Mouse (Mus musculus): Measurements from ENCODE around the gene B2m. TPM values are rescaled to one million over a fixed set of nuclear protein-coding genes. Genes with fewer than 3 reads are reported as not detected.
A peak's percentile ranks its signal among the peaks of the same experiment; 100 is the strongest.

Gene B2m
- total and polyA plus RNA-seq, 3 experiments: 108 to 1,161 (median 229) TPM

- TF ChIP-seq NELFE (IDR thresholded peaks at IDR 0.05; ENCODE audit: low read depth, low read length): peak; percentile 99
- TF ChIP-seq POLR2AphosphoS5 (IDR thresholded peaks at IDR 0.05; ENCODE audit: borderline replicate concordance, low read depth, low read length): no peak
- TF ChIP-seq TBP (IDR thresholded peaks at IDR 0.05; ENCODE audit: low read depth, low read length): peak; percentile 89
- TF ChIP-seq POLR2A (IDR thresholded peaks at IDR 0.05; ENCODE audit: control insufficient read depth in 1 of 2, insufficient read depth in 1 of 2, low read depth in 1 of 2, low read length in 2 of 2, poor library complexity in 1 of 2): peak; percentile 100
- no peak for TF ChIP-seq MAFK (IDR thresholded peaks at IDR 0.05; ENCODE audit: borderline replicate concordance, low read depth, low read length)
Observed at GRCm38 (mm10) chr2:122117961-122118958, 29.2 kb upstream of the B2m start, which contains the start of gene Spg11 (continued).

- no peaks in the 10 kb centered on the region for H3K27me3 ChIP-seq (ENCODE audit: control insufficient read depth in 1 of 2, insufficient read depth in 2 of 2, low read length in 2 of 2)
- peak; percentile 86 for DNase-seq (ENCODE audit: low read depth, low spot score)
- peaks cover 11 to 29% of the 10 kb centered on the region in 2 experiments; a peak in 3 of 4 replicates for H3K4me1 ChIP-seq (ENCODE audit: control insufficient read depth in 1 of 2, insufficient read depth in 2 of 2, low read length in 2 of 2)
- no peaks in the 10 kb centered on the region for H3K79me2 ChIP-seq (ENCODE audit: control insufficient read depth, insufficient read depth, low read length, poor library complexity)
- peak overlapping the region; percentile 43 for H3K27ac ChIP-seq (ENCODE audit: control insufficient read depth, low read depth, low read length)
- peak overlapping the region; percentile 8 to 16; a peak in 3 of 4 replicates for H3K4me3 ChIP-seq (ENCODE audit: control insufficient read depth in 1 of 2, insufficient read depth in 1 of 2, low read depth in 2 of 2, low read length in 2 of 2)
- peak overlapping the region; percentile 13 for H3K9ac ChIP-seq (ENCODE audit: control insufficient read depth, low read depth, low read length, poor library complexity, severe bottlenecking)
- no peaks in the 10 kb centered on the region for H3K9me3 ChIP-seq (replicated peaks; ENCODE audit: insufficient read depth, low read length)
- peaks cover 0 to 13% of the 10 kb centered on the region in 2 experiments; a peak in 2 of 4 replicates for H3K36me3 ChIP-seq (ENCODE audit: control insufficient read depth in 1 of 2, insufficient read depth in 2 of 2, low read length in 2 of 2)
- TF ChIP-seq EP300 (IDR thresholded peaks at IDR 0.05; ENCODE audit: low read depth in 1 of 2, low read length in 2 of 2): peak; percentile 81 to 91
- no peak for TF ChIP-seq NELFE (IDR thresholded peaks at IDR 0.05; ENCODE audit: low read depth, low read length)
- no peak for TF ChIP-seq CTCF (IDR thresholded peaks at IDR 0.05 in 2 of 3, conservative IDR thresholded peaks at IDR 0.05 in 1 of 3; ENCODE audit: control insufficient read depth in 1 of 3, insufficient read depth in 1 of 3, low read depth in 2 of 3, low read length in 3 of 3, poor library complexity in 1 of 3, severe bottlenecking in 1 of 3)
- no peak for TF ChIP-seq MEF2A (IDR thresholded peaks at IDR 0.05; ENCODE audit: extremely low read depth, insufficient replicate concordance, low read depth, low read length, poor library complexity, severe bottlenecking)
- TF ChIP-seq MAX (IDR thresholded peaks at IDR 0.05; ENCODE audit: low read length): 0 out of 2 replicates have a peak, but pooled peaks have one; percentile 19
- no peak for TF ChIP-seq USF2 (IDR thresholded peaks at IDR 0.05; ENCODE audit: borderline replicate concordance in 1 of 2, insufficient read depth in 1 of 2, low read depth in 1 of 2, low read length in 2 of 2)
- TF ChIP-seq ETS1 (IDR thresholded peaks at IDR 0.05; ENCODE audit: low read depth, low read length): peak; percentile 87
- TF ChIP-seq ZC3H11A (IDR thresholded peaks at IDR 0.05; ENCODE audit: low read depth, low read length): no peak
- peak; percentile 67; the same call in 1 of the 2 replicates for TF ChIP-seq TBP (IDR thresholded peaks at IDR 0.05; ENCODE audit: low read depth, low read length)
- TF ChIP-seq HCFC1 (IDR thresholded peaks at IDR 0.05; ENCODE audit: low read depth, low read length): no peak
- peak; percentile 86 for TF ChIP-seq RCOR1 (IDR thresholded peaks at IDR 0.05; ENCODE audit: low read depth, low read length)
- TF ChIP-seq GABPA (IDR thresholded peaks at IDR 0.05; ENCODE audit: low read depth, low read length): peak; percentile 60; the same call in 1 of the 2 replicates
- TF ChIP-seq MXI1 (IDR thresholded peaks at IDR 0.05; ENCODE audit: low read depth, low read length): peak; percentile 55
- TF ChIP-seq UBTF (IDR thresholded peaks at IDR 0.05; ENCODE audit: borderline replicate concordance, insufficient read depth, low read depth, low read length): no peak
- TF ChIP-seq CHD2 (IDR thresholded peaks at IDR 0.05; ENCODE audit: low read length): no peak
- TF ChIP-seq NRF1 (IDR thresholded peaks at IDR 0.05; ENCODE audit: insufficient read depth, low read depth, low read length, poor library complexity, severe bottlenecking): no peak
- TF ChIP-seq ZMIZ1 (IDR thresholded peaks at IDR 0.05; ENCODE audit: low read depth, low read length): no peak
- no peak for TF ChIP-seq E2F4 (IDR thresholded peaks at IDR 0.05; ENCODE audit: borderline replicate concordance, low read depth, low read length)
- no peak for TF ChIP-seq ELF1 (IDR thresholded peaks at IDR 0.05; ENCODE audit: low read depth, low read length)
- no peak for TF ChIP-seq SMC3 (IDR thresholded peaks at IDR 0.05; ENCODE audit: low read depth, low read length)
- TF ChIP-seq CHD1 (IDR thresholded peaks at IDR 0.05; ENCODE audit: low read depth, low read length): no peak
- no peak for TF ChIP-seq ZNF384 (IDR thresholded peaks at IDR 0.05; ENCODE audit: low read depth, low read length)
- TF ChIP-seq POLR2A (IDR thresholded peaks at IDR 0.05; ENCODE audit: control insufficient read depth in 1 of 2, insufficient read depth in 1 of 2, low read depth in 1 of 2, low read length in 2 of 2, poor library complexity in 1 of 2): no peak
- TF ChIP-seq TAL1 (IDR thresholded peaks at IDR 0.05; ENCODE audit: low read length): peak; percentile 89
- no peak for TF ChIP-seq MYB (IDR thresholded peaks at IDR 0.05; ENCODE audit: low read depth, low read length)
- TF ChIP-seq RAD21 (IDR thresholded peaks at IDR 0.05; ENCODE audit: low read depth, low read length): no peak
- peak; percentile 79 for TF ChIP-seq GATA1 (IDR thresholded peaks at IDR 0.05; ENCODE audit: low read depth, low read length)
Observed at GRCm38 (mm10) chr2:122125680-122126572, 21.6 kb upstream of the B2m start.

Data from MEL (cell line).